Mouse (Mus musculus): ENCODE results near the gene Sqstm1.

The Sqstm1 gene

DNA sequence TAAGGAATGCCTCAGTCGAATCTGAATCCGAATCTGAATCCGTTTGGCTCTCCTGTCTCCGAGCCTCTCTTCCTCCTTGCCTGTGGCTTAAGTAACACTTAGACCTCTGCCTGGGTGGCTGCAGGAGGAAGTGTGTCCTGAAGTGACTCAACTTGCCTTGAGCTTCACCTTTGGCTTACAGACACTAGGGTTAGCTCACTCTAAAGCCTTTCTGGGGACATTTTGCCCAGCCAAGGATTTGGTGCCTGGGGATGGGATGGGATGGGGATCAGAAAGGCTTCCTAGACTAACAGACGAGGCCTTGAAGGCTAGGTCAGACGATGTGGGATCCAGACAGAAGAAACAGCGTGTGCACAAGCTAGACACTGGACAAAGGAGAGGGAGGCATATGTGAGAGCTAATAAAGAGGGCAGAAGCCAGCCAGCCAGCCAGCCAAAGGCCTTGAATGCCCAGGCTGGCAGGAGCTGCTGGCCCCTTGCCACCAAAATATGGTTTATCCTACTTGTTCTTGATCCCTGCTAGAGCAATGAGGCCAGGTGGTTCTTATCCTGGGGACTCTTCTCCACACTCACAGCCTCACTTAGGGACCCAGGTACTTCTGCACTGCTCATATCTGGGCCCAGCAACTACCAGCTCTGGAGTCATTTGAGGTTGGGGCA, 18.8 kb upstream of the Sqstm1 start:
- DNase-seq = peak; percentile 96 to 97

DNA sequence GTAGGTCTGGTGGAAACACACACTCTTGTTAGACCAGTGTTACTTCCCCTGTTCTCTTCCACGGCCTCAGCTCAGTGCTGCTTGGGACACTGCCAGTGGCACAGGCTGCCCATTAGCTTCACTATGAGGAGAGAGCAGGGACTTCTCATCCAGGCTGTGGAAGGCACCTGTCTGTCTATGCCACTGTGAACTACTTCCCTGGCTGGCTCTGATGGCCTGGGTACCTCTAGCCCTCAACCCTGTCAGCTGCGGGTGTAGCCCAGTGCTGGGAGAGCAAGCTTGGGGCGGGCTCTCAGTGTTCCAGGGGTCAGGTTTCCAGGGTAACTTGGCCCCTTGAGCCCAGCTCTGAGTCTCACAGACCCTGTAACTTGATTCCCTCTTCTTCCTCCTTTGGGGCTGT, 18.1 kb upstream of the Sqstm1 start:
- peak; percentile 83 to 86 for DNase-seq

DNA sequence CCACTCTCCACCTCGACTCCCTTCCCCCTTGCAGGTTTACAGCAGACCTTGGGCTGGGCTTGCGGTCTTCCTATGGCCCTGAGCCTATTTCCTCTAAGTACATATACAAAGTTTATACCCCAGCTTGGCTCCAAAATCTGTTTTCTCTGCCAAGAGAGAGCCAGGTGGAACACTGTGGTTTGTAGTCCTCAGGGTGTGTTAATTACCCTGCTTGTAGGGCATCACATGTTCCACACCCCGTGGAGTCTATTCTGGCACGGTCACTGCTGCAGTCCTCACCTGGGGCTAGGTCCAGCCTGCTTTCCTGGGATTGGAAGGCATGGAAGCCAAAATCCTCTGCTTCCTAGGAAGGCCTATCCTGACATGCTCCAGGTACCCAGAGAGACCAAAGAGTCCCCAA, 17.1 kb upstream of the Sqstm1 start:
- peak; percentile 65 to 68 for DNase-seq

DNA sequence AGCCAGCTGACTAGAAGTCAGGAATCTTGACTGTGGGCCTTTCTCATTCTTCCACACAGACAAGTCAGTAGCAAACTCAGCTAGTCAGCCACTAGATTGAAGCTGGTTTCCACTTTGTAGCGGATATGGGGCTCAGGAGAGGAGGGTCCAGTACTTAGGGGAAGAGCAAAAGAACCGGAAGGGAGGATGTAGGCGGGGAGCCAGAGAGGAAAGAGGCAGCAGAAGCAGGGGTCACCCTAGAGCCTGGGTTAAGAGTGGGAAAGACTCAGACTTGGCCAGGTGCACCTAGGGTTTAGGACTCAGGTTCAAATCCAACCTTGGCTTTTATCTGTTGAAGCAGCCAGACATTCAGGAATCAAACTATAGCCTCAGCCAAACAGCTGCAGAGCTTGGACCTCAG, 16.6 kb upstream of the Sqstm1 start:
- no peak for DNase-seq

DNA sequence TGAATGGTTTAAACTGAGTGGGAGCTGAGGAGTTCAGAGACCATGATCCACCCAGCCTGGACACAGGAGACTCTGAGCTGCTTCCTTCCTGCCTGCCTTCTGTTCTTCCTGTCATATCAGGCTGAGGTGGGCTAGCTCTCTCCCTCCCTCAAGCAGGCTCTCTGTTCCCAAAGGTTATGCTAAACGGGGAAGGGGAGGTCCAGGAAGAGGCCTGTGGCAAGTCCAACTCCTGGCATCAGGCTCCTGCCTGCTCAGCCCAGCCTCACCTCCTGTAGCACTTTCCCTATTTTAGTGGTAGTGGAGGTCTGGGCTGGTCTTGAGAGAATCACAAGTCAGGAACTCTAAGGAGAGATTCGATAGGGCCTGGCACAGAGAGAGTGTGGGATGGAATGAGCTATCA, 15.8 kb upstream of the Sqstm1 start:
- DNase-seq = no peak

DNA sequence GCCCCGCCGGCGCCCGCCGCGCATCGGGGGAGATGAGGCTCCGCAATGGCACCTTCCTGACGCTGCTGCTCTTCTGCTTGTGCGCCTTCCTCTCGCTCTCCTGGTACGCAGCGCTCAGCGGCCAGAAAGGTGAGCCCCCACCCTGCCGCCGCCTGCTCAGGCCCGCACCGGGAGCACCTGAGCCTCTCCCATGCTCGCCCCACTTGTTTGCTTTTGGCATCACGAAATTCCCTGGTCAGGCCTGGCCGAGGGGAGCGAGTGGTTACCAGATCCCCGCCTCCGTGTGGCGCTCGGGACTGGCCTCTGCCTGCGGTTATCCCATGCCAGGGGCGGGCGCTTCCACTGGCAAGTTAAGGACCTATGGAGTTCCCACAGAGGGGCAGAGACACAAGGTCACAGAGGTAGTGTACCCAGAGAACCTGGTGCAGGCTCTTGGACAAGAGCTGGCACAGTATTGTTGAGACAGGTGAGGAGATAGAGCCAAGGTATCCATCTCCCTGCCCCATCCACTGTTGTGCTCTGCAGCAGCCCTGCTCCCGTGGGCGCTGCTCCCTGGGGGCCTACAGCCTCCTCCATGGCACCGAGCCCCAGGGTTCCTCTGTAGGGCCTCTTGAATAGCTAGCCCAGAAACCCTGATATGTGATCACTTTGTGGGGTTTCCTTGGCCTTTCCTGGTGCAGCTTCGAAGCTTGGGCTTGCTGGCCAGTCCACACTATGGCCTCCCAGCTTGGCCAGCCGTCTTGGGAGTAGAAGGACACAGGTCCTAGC, 15.2 kb upstream of the Sqstm1 start:
- DNase-seq = peak; percentile 75 to 77

DNA sequence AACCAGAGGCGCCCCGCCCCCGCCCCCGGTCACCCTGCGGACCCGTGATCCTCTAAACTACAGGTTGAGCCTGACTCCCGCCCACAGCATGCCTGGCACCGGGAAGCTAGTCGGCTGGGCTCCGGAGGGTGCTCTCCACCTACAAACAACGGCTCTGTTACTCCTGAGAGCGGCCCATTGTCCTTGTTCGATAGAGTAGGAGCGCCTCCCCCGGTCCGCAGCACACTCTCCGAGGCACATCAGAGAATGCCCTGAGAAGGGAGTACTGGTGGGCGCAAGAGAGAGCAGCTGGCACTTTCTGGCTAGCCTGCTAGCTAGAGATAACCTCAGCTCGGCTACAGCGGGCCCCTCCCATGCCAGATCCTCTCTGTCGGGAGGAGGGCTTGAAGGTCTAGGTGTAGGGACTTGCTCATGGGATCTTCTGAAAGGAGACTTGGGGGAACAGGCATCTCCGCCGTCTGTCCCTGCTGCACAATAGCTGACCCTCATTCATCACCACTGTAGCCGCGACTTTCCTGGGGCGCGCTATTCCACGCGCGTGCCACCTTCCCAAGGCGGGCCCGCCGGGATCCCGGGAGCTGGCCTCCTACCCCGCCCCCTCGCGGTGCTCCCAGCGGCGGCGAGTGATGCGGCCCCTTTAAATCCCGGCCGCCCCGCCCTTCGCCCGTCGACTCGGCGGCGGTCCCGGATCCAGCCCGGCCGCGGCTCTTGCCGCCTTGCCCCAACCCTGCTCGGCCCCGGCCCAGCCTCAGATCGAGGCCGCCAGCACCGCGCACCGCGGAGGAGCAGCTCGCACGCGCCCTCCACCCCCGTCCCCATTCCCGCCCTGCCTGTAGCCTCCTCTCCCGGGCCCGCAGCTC, 14.3 kb upstream of the Sqstm1 start:
- peak; percentile 93 to 94 for DNase-seq

DNA sequence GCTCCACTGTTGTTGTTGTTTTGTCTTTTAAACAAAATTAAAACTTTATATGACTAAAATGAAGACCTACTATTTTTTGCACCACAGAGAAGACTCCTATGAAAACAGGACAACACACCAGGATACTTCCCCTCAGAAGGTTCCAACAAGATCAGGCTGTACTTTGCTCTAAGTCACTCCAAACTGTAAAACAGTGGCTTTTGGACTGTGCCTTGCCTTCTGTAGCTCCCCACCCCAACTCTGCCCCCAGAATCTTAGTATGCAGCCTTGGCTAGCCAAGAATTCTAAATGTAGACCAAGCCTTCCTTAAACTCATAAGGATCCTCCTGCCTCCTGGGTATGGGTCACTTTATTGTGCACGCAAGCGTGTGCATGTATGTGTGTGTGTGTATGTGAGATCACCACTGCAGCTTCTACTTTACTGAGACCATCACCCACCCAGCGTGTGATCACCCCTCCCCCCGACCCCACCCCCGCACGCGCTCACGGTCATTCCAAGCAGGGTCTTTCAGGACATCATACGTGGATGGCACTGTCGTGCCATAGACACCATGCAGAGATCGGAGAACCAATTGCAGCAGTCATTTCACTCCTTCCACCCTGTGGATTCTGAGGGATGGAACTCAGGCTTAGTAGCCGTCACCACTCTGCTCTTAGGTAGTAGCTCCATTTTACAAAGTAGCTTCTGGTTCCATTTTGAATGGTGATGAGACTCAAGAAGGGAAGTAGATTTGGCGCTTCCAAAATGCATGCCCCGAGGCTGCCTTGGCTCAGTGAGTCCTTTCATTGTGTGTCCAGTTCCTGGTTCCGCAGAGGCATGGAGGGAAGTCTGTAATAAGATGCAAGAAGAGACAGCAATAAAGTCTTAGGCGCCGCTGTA, 13.4 kb upstream of the Sqstm1 start:
- peak in 1 of 2 experiments; percentile 55 for DNase-seq

DNA sequence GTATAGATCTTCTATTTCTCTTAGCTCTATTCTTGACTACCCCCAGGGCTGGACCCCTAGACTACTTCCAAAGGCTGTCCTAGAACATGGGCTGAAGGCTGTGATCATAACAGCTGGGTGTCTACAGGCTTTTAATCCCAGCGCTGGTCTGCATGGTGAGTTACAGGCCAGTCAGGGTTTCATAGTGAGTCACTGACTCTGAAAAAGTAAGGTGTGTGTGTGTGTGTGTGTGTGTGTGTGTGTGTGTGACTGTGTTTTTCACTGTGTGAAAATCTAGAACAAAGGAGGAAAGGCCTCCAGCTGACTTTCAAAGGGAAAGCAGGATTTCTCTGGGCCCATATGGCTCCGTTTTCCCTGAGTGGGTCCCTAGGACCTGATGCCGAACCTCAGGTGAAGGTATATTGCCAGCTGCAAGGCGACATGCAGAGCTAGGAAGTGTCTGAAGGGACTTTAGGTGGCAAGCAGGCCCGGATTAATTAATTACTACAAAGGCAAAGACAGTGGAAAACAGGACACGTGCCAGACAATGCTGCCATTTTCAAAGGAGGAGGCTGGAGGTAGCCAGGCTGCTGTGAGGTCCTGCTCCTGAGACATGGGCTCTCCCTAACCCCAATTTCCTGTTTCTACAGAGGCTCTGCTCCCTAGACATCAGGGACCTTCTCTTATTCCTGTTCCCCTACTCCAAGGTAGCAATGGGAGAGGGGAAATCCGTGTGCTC, 12.1 kb upstream of the Sqstm1 start:
- no peak for DNase-seq

DNA sequence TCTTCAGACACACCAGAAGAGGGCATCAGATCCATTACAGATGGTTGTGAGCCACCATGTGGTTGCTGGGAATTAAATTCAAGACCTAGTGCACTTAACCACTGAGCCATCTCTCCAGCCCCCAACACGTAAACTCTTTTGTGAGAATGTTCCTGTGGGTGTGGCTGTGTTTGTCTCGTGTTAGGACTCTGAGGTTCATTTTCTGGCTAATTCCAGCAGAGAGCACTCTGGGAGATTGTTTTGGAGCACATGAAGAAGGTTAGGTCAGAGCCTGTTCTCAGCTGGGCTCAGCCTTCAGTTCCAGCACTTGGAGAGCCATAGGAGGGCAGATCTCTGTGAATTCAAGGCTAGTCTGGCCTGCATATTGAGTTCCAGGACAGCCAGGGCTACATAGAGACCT, 9.2 kb upstream of the Sqstm1 start:
- DNase-seq = no peak

DNA sequence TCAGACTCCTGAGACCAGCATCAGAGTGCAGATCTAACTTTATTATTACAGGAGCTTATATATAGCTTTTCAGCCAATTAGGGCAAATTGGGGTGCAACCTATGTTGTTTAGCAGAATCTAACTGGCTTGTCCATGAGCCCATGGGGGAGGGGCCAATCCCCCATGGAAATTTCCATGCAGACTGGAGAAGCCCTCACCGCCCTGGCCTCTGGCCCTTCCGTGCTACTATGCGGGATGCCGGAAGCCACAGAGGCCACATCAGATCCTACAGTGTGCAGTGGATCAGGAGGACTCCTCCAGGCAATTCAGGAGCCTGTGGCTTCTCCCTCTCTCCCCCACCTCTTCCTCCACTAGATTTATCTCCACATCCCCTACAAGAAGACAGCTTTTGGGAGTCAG, 7.2 kb upstream of the Sqstm1 start:
- no peak for DNase-seq

DNA sequence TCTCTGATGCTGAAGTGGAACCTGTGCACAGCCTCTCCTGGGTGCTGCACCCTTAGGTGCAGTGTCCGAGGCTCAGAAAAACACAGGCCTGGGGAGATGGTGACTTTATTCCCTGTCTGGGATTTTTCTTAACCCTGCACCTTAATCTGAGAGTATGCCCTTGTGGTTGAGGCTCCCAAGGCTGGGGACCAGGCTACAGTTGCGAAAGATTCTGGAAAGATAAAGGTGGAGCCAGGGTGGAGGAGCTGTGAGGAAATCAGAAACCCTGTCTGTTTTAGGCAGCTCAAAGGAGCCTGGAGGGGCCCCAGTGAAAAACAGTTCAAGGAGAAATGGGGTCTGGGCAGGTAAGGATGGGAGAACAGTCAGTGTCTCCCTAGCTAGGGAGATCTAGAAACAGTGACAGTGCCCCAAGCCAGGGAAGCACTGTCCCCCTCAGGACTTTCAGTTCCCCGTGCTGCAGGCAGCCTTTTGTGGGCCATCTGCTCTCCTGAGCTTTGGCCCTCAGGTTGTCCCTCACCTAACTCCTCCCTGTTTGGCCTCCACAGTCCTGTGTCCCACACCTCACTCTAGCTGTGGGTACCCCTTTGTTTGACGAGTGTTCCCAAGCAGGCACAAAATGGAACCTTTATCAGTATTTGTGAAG, 6.2 kb upstream of the Sqstm1 start:
- DNase-seq = no peak

DNA sequence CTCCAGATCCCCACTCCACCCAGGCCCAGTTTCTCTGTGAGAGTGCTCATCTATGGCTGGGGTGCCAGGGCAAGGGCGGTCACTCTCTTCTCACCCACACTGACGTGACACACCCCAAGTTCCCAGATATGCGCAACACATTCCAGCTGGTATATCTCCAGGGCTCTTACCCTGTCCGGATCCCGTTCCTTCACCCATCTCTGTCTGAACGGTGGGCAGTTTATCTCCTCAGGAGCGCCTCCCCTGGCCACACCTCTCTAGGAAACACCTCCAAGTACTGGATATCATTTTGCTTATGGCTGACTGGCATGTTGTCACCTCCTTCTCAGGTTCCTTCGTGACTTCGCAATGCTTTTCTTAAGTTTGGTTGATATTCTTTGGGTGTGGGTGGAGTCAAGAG, 5.0 kb upstream of the Sqstm1 start:
- DNase-seq = no peak

DNA sequence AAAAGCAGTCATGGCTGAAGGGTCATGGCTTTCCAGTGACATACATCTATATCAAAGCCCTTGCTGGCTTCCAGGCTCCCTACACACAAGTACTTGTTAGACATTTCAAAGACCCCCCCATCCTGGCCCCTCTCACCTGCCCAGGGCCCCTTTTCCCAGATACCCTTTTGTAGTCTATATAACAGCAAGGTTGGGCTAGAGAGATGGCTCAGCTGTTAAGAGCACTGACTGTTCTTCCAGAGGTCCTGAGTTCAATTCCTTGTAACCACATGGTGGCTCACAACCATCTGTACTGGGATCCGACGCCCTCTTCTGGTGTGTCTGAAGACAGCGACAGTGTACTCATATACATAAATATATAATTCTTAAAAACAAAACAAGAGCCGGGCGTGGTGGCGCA, 4.0 kb upstream of the Sqstm1 start:
- DNase-seq = no peak

DNA sequence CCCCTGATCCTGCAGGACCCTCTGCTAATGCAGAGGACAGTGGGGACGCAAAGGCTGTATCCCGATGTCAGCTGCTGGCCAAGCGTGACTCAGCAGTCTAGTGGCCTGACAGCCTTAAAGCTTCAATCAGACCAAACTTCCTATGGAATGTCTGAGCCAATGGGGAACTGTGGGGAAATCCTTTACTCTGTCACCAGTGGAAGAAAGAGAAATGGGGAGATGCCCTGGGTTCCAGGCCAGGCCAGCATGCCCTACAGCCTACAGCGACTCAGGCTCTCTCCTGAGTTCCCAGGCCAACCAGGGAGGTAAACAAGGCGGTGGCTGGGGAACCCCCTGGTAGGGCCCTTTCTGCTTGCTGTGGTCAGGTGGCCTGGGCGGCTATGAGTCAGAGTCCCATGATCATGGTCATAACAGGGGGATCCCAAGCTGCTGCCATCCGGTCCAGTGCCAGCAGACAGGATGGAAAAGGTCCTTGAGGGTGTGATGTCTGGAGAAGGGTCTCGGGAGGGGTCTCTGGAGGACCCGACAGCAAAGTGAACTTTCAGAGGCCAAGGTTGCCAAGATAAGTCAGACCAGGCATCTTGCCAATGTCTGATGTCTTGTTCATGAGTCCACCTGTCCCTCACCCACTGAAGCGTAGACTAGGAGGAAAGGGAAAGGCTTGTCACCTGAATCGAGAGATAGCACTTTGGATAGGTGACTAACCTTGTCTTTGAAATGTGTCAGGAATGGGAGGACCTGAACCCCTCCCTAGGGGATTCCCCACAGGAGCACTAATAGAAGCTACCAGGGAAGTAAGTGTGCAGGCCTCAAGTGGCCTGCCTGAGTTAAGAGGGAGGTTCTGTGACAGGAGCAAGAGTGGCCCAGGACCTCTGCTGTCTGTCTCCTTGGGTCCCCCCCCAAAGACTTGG, 2.5 kb upstream of the Sqstm1 start:
- DNase-seq = peak; percentile 61 to 72

DNA sequence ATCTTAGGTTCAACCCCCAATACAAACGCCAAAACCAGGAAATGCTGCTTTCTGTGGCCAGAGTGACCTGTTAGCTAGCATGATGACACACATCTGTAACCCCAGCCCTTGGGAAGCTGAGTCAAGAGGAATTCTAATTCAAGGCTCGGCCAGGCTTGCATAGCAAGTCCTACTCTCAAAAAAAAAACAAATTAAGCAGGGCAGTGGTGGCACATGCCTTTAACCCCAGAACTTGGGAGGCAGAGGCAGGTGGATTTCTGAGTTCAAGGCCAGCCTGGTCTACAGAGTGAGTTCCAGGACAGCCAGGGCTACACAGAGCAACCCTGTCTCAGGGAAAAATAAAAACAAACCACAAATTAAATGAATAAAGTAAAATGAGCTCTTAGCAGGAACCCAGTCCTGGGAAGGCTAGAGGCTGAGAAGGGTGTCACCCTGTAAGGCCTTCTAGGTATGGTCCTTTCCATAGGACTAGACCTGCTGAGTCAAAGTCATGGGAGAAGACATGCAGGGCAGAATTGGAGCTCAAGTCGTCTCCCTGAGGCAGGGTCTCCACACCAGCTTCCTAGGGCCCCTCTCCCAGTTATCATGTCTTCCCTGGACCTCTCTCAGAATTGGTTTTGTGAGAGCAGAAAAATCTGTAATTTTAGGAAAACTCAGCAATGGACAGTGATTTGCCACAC, 1.6 kb upstream of the Sqstm1 start:
- no peak for DNase-seq

DNA sequence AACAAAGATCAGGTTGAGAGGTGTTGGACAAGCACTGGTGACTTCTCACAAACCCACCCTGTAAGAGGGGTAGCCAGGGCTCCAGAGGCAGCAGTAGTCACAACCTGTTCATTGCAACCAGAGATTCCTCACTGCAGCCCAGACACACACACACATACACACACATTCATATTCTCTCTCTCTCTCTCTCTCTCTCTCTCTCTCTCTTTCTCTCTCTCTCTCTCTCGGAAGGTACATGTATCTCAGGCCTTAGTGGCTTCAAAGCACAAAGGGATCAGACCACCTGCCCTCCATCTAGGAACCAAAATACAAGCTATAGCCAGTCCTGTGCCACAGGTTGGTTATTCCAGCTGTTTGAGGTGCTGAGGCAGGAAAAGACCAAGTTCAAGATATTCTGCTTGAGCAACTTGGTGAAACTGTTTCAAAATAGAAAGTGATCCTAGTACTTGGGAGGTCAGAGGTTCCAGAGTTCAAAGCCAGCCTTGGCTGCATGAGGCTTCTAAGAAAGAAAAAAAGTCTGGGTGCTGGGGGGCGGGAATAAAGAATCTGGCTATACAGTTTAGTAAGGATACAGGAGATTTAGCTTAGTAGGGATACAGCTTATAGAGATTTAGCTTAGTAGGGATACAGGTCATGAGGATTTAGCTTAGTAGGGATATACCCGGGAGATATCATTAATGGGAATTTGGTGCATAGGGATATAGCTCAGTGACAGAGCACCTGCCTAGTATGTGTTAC, 864 bp upstream of the Sqstm1 start:
- no peak for DNase-seq

DNA sequence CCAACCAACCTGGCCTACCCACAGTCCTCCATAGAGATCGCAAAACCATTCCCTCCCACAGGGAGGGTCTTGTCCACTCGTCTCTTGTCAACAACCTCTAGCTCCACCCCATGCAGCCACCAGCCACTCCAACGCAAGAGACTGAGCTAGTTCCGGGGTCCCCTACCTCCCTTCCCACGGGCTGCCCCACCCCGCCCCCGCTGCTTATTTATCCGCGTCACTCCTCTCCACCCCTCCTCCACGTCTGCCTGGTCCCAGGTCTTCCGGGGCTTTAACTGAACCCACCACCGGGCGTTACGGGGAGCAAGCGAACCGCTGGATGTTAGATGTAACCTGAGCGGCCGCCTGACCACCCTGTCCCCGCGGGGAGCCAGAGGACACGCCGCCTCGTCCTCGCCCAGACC, 524 bp downstream of the Sqstm1 start:
- peak; percentile 99 for DNase-seq

DNA sequence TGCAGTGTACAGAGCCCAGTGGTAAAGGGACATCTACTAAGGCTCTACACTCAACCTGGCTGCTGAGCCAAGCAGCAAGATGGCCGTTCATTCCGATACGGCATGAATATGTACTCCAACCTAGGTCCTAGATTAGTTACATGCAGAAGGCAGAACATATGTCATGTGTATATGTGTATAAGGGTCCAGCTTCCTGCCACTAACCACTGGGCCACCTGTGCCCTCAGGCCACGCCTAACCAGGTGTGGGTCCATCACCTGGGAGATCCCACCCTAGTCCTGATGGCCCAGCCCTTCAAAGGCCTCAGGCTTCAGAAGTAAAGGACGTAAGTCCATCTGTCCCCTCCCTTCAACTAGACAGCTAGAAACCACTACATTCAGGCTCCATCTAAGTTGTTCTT, 2.6 kb downstream of the Sqstm1 start:
- DNase-seq = no peak
